Mouse (Mus musculus): ENCODE measurements around the gene Ttll1.
A peak's percentile ranks its signal among the peaks of the same experiment; 100 is the strongest.

Gene Ttll1

GRCm38 (mm10) chr15:83510805-83511405, at the start of gene Ttll1:
Gene Ttll1, minus strand, starts transcription at chr15:83510893.
- peak; percentile 93 for DNase-seq (ENCODE audit: low read depth, low spot score)

GRCm38 (mm10) chr15:83555161-83555974, 44.7 kb upstream of the Ttll1 start:
- DNase-seq (ENCODE audit: low read depth, low spot score) = peak; percentile 91

GRCm38 (mm10) chr15:83553831-83554230, 43.1 kb upstream of the Ttll1 start:
- no peak for DNase-seq (ENCODE audit: low read depth, low spot score)

GRCm38 (mm10) chr15:83550137-83550536, 39.4 kb upstream of the Ttll1 start:
- no peak for DNase-seq (ENCODE audit: low read depth, low spot score)

GRCm38 (mm10) chr15:83547144-83547543, 36.5 kb upstream of the Ttll1 start:
- DNase-seq (ENCODE audit: low read depth, low spot score) = no peak

GRCm38 (mm10) chr15:83546029-83546428, 35.3 kb upstream of the Ttll1 start:
- no peak for DNase-seq (ENCODE audit: low read depth, low spot score)

GRCm38 (mm10) chr15:83541647-83542287, 31.1 kb upstream of the Ttll1 start:
- no peak for DNase-seq (ENCODE audit: low read depth, low spot score)

GRCm38 (mm10) chr15:83539905-83540304, 29.2 kb upstream of the Ttll1 start:
- DNase-seq (ENCODE audit: low read depth, low spot score) = no peak

- no peak for DNase-seq (ENCODE audit: low read depth, low spot score)
These were observed 28.2 kb upstream of the Ttll1 start for GRCm38 (mm10) chr15:83538855-83539254.

GRCm38 (mm10) chr15:83535890-83536231, 25.2 kb upstream of the Ttll1 start:
- DNase-seq (ENCODE audit: low read depth, low spot score) = no peak

- no peak for DNase-seq (ENCODE audit: low read depth, low spot score)
These were observed 24.5 kb upstream of the Ttll1 start for GRCm38 (mm10) chr15:83534960-83535889.

GRCm38 (mm10) chr15:83532606-83533005, 21.9 kb upstream of the Ttll1 start:
- no peak for DNase-seq (ENCODE audit: low read depth, low spot score)

GRCm38 (mm10) chr15:83531961-83532469, 21.3 kb upstream of the Ttll1 start:
- DNase-seq (ENCODE audit: low read depth, low spot score) = no peak

- no peak for DNase-seq (ENCODE audit: low read depth, low spot score)
These were observed 20.0 kb upstream of the Ttll1 start for GRCm38 (mm10) chr15:83530688-83531087.

- no peak for DNase-seq (ENCODE audit: low read depth, low spot score)
These were observed 19.5 kb upstream of the Ttll1 start for GRCm38 (mm10) chr15:83530233-83530632.

GRCm38 (mm10) chr15:83529765-83530164, 19.1 kb upstream of the Ttll1 start:
- no peak for DNase-seq (ENCODE audit: low read depth, low spot score)

- DNase-seq (ENCODE audit: low read depth, low spot score) = no peak
These were observed 18.2 kb upstream of the Ttll1 start for GRCm38 (mm10) chr15:83528892-83529291.

GRCm38 (mm10) chr15:83527747-83528146, 17.1 kb upstream of the Ttll1 start:
- DNase-seq (ENCODE audit: low read depth, low spot score) = no peak

- no peak for DNase-seq (ENCODE audit: low read depth, low spot score)
These were observed 16.4 kb upstream of the Ttll1 start for GRCm38 (mm10) chr15:83527092-83527437.

- DNase-seq (ENCODE audit: low read depth, low spot score) = peak; percentile 52
These were observed 15.9 kb upstream of the Ttll1 start, which contains the start of gene Bik for GRCm38 (mm10) chr15:83526424-83527091. Gene Bik, plus strand, starts transcription at chr15:83526862.

- no peak for DNase-seq (ENCODE audit: low read depth, low spot score)
These were observed 13.6 kb upstream of the Ttll1 start for GRCm38 (mm10) chr15:83524333-83524729.
